Mouse (Mus musculus) mature B cell (primary cell): Measurements from ENCODE around the gene Wdr72.

ENCODE experiments used
- in situ Hi-C: fragments of 300-500 bp; cut with MboI; formaldehyde crosslinking; loops from 2 replicates; pipeline ENCODE4 v1.14.3; 2019

Gene Wdr72

DNA sequence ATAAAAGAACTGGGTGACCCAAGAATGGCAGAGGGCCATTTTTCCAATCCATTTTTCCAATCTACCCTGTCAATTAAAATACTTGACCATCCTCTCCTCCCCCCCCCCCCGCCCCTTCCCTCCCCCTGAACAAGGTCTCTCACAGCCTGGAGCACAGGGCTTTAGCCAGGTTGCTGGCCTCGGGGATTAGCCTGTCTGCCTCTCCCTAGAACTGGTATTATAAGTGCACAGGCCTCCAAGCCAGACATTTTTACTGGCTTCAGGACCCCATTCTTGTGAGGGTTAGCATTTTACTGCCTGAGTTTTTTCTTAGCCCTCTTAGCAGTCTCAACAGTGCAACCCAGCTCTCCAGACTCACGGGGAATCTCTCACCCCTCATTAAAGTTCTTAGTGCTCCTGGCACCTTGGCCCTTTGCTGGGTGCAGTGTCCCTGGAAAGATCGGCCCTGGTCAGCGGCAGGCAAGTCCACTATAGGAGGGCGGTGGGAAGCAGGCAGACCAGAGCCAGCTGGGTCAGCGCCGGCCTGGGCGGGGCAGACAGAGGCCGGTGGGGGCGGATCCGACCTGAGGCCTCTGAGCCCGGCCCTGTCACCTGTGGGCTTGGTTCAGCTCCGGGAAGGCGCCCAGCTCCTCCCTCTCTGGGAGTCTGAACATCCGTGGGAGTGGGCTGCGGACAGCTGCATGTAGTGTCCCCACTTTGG is at the start of gene Wdr72:
Wdr72 (plus strand) TSS at position 596 of the 700 bp plus-strand sequence.
- in situ Hi-C loops, result no loop called here

DNA sequence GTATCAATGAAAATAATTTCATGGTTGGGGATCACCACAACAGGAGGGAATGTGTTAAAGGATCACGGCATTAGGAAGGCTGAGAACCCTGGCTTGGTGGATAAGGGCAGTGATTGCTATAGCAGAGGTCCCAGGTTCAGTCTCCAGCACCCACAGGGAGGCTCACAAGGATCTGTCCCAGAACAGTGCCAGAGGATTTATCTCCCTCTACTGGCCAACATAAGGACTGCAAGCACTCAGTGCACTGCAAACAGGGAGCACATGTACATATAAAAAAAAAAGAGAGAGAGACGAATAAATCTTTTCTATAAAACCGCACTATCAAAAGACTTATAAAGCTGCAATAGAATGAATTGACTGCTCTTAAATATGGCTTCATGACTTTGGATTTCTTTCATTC is 43.9 kb upstream of the Wdr72 start:
- in situ Hi-C loops, result no loop called here

DNA sequence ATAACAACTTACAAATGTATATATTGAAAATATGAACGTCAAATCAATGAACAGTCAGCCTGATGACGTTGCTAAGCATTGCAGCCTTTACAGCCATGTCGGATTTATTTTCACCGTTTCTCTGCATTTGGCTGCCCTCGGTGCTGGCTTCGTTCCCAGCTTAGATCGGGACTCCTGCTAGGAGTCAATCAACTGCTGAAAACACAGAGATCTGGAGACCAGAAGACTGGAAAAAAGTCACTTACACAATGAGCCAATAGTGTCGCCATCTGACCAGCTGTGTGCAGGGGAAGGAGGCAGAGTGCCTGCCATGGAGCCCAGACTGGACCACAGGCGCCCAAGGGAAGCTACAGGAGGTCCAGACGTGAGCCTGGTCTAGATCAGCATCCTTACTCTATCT is 43.4 kb upstream of the Wdr72 start:
- in situ Hi-C loops, result no loop called here

DNA sequence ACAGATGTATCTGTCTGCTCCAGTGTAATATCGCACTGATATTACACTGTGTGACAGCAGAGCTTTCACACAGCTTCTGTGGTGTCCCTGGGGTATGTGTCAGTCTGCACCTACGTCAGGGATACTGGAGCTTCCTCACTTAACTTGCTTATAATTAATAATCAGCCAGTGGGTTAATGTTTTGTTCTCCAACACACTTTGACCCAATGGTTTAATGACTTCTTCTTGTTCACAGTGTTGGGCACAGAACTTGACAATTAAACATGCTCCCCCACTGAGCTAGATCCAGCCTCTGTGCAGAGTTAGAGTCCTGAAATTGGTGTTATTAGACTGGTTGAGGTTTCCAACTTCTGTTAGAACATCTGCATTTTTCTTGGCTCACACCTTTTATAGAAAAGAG is 34.2 kb upstream of the Wdr72 start:
- in situ Hi-C loops, result no loop called here

DNA sequence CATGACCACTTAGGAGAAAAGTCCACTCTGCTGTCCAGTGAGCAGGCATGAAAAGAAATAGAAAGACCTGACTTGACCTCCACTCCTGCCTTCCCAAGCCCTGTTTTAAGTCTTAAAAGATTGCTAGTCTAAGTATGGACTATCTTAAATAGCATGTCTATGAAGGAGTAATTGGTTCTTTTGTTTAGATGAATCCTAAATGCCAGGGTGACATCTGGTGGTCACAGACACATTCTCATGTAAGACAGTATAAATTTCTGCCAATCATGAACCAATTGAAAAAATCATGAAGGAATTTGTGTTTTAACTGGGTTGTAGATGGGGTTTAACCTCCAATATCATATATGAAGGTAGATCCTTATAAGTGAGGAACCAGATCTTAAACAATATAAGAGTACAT is 31.7 kb upstream of the Wdr72 start:
- in situ Hi-C loops, result no loop called here

DNA sequence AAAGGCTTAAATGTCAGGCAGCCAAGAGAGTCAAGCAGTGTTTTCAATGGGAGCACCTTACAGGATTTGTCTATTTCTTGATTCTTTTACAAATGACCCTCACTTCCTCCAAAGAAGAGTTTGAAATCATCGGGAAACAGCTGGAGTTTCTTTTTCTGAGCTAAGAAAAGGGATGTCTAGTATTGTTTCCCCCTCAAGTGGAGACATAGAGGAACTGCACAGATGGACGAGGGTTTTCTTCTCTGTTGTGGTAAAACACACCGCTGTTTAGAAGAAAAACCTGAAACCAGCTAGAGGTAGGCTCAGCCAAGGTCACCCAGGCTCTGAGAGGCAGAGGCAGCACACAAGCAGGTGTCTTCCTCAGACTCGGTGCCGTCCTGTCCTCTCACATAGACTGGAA is 29.9 kb upstream of the Wdr72 start:
- in situ Hi-C loops, result no loop called here

DNA sequence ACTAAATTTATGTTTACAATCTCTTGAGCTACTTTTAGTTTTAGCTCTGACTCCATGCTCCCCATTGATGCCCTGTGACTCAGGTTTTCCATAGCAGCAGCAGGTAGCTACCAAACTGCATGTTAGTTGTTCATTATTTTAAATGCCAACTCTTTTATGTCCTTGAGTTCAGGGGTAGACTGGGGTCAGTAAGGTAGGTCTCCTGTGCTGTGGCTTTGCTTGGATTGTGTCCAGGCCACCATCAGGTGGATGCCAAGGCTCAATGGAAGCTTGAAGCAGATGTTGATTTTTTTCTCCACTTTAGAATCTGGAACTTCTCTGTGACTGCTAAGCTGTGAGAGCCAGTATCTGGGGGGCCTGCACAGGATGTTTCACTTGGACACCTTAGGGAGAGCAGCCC is 8.6 kb upstream of the Wdr72 start:
- in situ Hi-C loops, result no loop called here

DNA sequence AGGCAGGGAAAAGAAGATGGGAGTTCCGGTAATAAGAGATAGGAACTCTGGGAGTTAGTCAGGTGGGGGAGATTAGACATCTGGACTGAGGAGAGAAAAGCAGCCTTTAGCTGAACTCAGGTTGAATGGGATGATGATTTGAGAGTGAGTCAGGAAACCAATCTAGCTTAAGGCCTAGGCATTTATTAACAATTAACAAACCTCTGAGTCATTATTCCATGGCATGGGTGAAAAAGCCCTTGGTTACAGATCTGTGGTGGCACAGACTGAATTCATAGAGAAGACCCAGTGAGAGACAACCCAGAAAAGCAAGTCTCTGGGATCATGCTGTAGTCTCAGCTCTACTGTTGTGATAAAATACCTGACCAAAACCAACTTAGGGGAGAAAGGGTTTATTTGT is 7.5 kb upstream of the Wdr72 start:
- in situ Hi-C loops, result no loop called here

DNA sequence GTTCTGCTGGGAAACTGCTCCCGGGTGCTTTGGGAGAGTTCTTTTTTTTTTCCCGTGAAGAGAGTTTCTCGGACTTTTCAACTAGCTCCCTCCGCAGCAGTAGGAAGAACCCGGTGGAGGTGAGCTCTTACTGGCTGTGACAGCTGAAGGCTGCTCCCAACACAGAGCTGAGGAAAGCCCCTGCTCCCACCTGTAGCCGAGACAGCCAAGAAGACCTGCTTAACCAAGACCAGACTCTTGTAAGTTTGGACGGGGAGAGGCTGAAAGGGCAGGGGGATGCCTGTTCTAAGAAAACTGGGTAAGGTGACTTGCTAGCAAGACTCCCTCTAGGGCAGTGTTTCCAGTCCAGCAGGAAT is 283 bp downstream of the Wdr72 start:
- in situ Hi-C loops, result no loop called here

DNA sequence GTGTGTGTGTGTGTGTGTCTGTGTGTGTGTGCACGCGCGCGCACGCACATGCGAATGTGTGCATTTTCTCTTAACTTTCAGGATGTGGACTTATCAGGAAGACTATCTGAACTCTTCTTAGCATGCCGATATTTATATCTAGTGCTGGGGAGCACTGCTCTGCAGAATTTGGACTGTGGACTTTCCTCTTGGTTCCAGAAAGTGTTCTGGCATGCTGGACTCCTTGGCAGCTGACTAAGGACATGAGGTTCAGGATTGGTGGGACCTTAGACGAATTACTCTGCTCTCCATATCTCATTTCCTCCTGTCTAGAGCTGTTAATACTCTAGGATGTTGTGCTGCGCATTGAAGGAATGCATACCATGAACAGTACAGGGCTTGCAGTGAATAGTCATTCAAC is 2.4 kb downstream of the Wdr72 start:
- in situ Hi-C loops, result no loop called here

DNA sequence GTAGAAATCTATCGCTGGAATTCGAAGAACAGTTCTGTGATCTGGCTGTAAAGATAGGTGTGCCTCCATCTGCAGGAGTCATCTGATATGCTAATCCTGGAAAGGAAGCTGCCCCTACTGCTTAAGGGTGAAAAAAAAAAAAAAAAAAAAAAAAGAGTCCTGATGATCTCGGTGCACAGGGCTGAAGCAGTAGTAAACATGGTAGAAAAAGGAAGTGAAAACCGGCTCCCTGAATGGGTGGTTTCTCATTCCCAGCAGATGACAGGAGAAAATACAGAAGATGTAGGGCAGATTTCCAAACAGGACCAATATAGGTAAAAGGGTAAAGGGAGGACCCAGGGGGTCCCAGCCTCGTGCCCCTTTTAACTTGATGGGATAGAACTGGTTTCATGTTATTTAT is 16.1 kb downstream of the Wdr72 start:
- in situ Hi-C loops, result loop anchor here (25.0 kb wide), 1 partner anchor 736 kb away; the partner anchor contains the start of gene Onecut1

DNA sequence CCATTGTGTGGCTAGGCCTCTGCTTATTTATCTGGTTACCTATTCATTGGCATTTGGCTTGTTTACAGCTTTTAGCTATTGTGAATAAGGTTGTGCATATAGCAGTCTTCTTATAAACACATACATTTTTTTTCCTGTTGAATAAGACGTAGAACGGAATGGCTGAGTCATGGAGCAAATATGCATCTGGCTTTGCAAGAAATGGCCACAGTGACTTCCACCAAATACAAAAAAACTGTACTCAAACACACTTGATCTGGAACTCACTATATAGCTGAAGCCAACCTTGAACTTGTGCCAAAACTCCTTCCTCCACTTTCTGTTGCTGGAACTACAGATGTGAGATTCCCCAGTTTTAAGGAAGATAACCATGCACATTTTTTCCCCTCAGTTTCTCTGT is 23.9 kb downstream of the Wdr72 start:
- in situ Hi-C loops, result loop anchor here (25.0 kb wide), 1 partner anchor 728 kb away; the partner anchor contains the start of gene Onecut1

DNA sequence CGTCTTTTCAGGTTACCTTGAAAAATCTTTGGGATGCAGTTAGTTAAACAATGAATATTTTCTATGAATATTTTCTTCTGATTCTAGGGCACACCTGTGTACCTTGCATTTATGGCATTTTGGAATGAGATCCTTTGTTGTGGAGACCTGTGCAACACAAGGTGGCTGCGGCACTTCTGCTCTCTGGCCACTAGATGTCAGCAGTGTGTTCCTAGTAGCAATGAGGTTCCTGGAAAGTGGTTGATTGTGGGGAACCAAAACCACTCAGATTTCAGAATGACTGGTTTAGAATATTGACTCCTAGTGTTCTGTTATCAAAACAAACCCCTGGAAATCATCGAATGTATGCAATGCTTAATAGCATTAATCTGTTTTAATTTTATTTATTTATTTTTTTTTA is 31.7 kb downstream of the Wdr72 start:
- in situ Hi-C loops, result loop anchor here (25.0 kb wide), 1 partner anchor 720 kb away; the partner anchor contains the start of gene Onecut1

DNA sequence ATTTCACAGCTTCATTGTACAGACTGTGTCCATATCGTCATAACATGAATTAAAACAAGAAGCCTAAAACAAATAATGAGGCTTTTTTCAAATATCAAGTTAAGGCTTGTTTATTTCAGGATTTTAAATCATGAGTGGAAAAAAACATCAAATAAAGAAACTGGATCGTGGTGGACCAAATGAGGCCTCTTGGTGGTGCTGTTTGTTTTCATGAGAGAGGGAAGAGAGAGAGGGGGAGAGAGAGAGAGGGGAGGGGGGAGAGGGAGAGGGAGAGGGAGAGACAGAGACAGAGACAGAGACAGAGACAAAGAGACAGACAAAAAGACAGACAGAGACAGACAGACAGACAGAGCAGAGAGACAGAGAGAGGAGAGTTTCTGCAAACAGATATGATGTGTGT is 32.5 kb downstream of the Wdr72 start:
- in situ Hi-C loops, result loop anchor here (25.0 kb wide), 1 partner anchor 720 kb away; the partner anchor contains the start of gene Onecut1

DNA sequence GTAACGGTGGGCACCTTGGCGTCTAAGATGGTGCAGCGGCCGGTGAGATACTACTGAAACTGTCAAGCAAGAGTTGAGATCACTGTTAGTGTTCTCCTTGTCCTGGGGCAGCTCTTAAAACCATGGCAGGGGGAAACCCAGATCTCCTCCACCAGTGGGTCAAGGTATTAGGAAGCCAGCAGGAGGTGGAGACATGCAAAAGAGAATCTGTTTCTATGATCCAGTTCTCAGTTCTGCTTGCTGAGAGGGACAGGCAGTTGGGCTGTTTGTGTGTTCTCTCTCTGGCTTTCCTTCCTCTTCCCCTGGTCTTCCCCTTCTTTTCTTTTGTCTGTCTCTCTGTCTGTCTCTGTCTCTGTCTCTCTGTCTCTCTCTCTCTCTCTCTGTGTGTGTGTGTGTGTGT is 35.0 kb downstream of the Wdr72 start:
- in situ Hi-C loops, result loop anchor here (25.0 kb wide), 1 partner anchor 717 kb away; the partner anchor contains the start of gene Onecut1

DNA sequence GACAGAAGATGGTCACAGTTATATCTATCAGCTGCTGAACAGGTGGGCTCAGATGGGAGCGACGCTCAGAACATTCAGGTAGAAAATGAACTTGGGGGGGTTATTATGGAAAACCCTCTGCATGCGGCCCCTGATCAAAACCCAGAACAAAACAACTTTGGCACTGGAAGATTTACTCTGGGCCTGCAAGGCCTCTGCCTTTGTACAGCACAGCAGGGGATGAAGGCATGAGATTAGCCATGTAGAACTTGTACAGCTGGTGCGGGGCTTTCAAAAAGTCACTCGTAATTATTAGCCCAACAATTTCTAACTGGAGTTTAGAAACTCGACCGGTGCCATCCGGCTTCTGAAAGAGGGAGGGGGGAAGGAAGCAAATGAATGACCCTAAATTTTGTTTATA is 38.1 kb downstream of the Wdr72 start:
- in situ Hi-C loops, result loop anchor here (25.0 kb wide), 1 partner anchor 714 kb away; the partner anchor contains the start of gene Onecut1

DNA sequence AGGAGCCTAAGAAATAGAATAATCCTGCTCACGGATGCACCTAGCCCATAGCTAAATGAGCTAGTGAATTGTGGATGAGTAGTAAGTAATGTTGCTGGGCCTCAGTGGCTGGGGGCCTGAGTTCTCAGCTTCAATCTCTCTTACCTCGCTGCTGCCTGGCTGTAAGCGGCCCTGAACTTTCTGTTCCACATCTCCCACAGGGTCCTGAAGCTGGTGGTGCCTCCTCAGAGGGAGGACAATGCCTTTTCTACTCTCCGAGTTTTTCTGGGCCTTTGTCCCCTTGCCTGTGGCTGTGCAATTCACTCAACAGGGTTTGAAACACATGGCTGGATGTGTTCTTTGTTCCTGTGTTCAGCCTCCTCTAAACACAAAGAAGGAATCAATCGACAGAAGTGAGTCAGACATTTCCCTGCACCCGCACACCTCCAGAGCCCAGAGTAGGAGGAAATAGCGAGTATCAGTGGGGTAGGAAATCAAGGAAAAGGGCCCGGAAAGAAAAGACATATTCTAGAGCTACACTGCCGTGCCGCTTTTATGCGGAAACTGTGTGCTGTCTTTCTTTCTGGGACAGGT is 50.3 kb downstream of the Wdr72 start:
- in situ Hi-C loops, result no loop called here

DNA sequence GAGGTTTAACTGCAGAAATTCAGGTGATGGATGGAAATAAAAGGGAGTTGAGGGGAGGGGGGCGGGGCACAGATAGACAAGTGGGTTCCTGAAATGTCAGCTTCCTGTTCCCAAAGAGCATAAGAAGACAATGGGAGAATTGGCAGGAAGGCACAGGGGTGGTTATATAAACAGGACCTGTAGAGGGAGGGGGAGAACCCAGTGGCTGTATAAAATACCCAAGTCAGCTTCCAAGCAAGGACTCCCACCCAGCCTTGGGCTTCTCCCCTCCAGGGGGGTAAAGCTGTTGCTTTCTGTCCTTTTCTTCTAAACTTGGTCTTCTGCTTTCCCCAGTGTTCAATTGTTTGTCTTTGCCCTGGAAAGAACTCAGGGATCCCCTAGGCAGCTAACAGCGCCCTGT is 55.5 kb downstream of the Wdr72 start:
- in situ Hi-C loops, result no loop called here

DNA sequence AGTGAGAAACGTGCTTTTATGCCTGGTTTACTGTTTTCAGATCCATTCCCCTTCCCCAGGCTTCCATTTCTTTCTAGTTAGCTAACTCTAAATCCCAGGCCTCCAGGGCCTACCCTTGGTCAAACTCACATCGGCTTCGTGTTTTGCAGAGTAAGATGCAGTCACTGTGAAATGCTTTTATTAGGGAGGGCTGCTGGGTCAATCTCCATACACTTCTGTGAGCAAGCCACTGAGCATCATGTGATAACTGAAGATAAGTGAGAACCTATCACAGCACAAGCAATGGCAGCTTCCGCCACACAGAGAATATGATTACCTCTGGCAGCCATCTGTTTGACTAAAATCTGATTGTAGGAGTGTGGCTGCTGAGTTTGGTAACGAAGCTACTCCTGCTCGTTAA is 59.7 kb downstream of the Wdr72 start:
- in situ Hi-C loops, result no loop called here

DNA sequence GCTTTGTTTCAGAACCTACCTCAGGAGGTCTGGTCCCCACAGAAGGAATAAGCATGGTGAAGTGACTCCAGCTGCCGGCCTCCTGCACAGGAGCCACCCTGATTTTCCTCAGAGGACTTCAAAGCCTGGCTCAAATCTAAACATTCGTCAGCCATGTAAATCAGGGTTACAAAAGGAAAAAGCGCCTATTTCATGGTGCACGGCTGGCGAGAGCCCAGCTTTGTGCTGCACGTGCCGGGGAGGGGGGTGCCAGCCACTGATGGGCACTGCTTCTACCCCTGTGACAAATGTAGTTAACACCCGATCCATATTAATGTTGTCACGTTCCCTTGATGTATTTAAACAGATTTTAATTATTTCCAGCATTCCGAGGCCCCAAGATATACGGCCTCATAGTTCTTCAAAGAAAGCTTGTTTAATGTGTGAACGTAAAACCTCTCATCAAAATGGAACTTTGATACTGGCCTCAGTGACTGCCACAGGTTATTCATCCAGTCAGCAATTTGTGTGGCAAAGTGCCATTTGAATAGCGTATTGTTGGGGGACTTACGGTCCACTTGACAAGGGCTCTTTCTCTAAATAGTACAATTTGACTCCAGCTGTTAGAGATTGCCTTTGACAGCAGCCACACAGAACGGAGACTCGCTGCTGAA is 76.7 kb downstream of the Wdr72 start:
- in situ Hi-C loops, result no loop called here

DNA sequence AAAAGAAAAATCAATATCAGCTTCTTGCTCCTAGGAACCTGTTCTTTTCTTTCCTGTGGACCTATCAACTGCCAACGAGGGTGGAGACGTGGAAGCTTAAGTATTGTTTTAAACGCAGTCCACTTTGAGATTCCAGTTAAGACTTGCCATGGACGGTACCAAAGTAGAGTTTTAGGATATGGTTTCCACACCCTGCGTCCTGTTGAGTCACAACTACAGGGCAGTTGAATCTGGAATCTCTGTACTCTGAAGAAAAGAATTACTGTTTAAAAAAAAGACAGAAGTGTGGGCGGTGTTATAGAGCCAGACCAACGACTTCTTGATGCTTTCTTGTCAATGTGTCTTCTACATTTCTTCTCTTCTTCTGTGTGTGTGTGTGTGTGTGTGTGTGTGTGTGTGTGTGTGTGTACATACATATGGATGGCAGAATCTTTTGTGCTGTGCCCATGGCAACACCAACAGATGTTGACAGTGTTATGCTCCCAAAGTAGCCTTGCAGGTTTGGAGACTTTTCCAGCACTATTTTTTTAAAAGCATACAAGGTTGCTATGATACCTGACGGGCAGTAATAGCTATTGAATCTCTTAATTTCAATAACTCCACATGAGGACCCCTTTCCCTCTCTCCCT is 77.4 kb downstream of the Wdr72 start:
- in situ Hi-C loops, result no loop called here

DNA sequence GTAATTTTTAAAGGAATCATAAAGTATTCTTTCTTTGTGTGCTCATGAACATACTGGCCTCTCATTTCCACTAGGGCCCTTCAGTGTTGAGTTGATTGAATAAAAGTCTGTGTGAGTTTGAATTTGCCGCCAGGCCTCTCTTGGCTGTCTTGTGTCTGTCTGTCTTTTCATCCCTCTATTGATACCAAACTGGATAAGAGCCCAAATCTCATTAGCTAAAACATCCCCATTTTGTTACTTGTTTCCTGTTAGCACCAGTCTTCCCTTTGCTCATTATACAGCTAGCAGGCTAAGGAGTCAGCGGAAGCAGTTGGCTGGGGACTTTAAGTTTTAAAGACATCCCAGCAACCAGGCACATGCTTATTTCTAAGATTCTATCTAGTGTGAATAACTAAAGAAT is 84.7 kb downstream of the Wdr72 start:
- in situ Hi-C loops, result no loop called here

DNA sequence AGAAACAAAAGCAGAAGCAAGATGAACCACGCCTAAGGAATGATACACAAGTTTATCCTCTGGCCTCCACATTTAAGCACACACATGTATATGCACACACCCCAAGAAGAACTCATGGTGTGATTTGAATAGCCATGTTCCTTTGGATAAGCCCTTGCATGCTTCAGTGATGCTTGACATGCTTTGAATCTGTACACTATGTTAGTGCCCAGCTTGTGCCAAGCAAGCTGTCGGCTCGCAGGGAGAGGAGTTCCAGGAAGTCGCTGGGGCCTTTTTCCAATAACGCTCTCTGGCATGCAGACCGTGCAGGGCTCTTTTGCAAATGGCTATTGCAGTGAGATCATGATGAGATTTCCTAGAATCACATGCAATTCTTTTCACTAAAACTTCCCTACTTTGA is 118.1 kb downstream of the Wdr72 start:
- in situ Hi-C loops, result no loop called here
